Mouse (Mus musculus) stomach, postnatal 0 days (tissue): Measurements from ENCODE around the gene Cul9.
A peak's percentile ranks its signal among the peaks of the same experiment; 100 is the strongest.

Source experiments
- CTCF ChIP-seq: IDR thresholded peaks from 2 replicates; pipeline ENCODE4 v1.5.1; 2016; ENCODE audit warnings: antibody characterized with exemption, low read depth, mild to moderate bottlenecking, moderate library complexity
- EP300 ChIP-seq: optimal IDR thresholded peaks from 2 replicates; pipeline ENCODE3; 2016; ENCODE audit warnings: antibody characterized with exemption

DNA sequence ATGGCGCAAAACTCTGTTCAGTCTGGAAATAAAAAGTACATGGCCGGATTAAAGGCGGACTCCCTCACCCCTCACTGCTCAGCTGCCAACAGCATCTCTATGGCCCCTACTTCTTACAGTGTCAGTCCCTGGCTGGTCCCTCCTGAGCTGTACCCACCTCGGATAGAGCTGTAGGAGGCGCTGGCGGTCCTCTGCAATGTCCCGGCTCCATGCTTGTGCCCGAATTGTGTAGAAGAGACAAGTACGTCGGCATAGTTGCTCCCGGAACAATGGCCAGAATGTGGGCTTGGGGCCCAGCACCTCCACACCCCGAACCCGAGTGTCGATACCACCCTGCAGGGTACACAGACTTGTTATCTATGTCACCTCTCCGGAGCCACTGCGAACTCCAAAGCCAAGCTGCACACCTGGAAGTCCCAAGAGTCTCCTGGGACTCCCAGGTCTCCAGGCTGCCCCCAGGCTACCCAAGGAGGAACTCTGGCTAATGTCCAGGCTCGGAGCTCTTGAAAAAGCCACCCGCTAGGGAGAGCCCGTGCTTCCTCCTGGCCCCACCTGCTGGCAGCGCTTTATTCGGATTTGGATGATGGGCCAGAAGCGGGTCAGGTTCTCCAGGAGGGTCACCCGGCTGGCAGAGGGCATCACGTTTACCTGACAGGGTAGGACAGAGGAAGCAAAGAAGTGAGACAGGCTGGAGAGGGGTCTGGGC is 24.1 kb downstream of the Cul9 start:
- TF ChIP-seq CTCF (peak; percentile 59), EP300 (no peak)
